Mouse (Mus musculus) ES-E14 (cell line): ENCODE measurements around the gene Psma7. TPM values are rescaled to one million over a fixed set of nuclear protein-coding genes. Genes with fewer than 3 reads are reported as not detected.

Source experiments
- DNase-seq: peaks from one replicate; pipeline ENCODE4 v3.0.0-alpha.2; 2013; ENCODE audit warnings: low read depth, low spot score
- H3K27ac ChIP-seq: 2 replicates; pipeline ENCODE4 v1.5.1; 2012; ENCODE audit warnings: low read depth, mild to moderate bottlenecking, low read length, moderate library complexity, mixed read lengths; ENCODE audit not compliant: poor library complexity, insufficient read depth, severe bottlenecking
- H3K36me3 ChIP-seq: 2 replicates; pipeline ENCODE4 v1.6.1; 2012; ENCODE audit warnings: mild to moderate bottlenecking, low read length, moderate library complexity, mixed read lengths; ENCODE audit not compliant: control insufficient read depth, poor library complexity, insufficient read depth, severe bottlenecking
- H3K4me1 ChIP-seq, 2 experiments: fragments of 150-350 bp in 1 of 2; sonication (generic) in 1 of 2; 2 replicates each; pipeline ENCODE4 v1.6.1; 2012; ENCODE audit warnings: low read length in 2 of 2, mild to moderate bottlenecking in 1 of 2, mixed read lengths in 1 of 2; ENCODE audit not compliant: control insufficient read depth in 2 of 2, insufficient read depth in 2 of 2, poor library complexity in 1 of 2
- H3K4me3 ChIP-seq, 2 experiments: fragments of 150-350 bp in 1 of 2; sonication (generic) in 1 of 2; 2 replicates each; pipeline ENCODE4 v1.5.1; 2012; ENCODE audit warnings: low read length in 2 of 2, low read depth in 1 of 2, mild to moderate bottlenecking in 1 of 2, mixed read lengths in 1 of 2; ENCODE audit not compliant: insufficient read depth in 1 of 2, poor library complexity in 1 of 2, severe bottlenecking in 1 of 2
- H3K9ac ChIP-seq: 2 replicates; pipeline ENCODE4 v1.6.1; 2012; ENCODE audit warnings: low read depth, mild to moderate bottlenecking, low read length, mixed read lengths; ENCODE audit not compliant: poor library complexity, insufficient read depth, severe bottlenecking
- H3K9me3 ChIP-seq: fragments of 150-350 bp; sonication (generic); 2 replicates; pipeline ENCODE4 v1.6.1; 2012; ENCODE audit warnings: low read depth, mild to moderate bottlenecking, low read length; ENCODE audit not compliant: control insufficient read depth, insufficient read depth
- CHD2 ChIP-seq: IDR thresholded peaks from 2 replicates; pipeline ENCODE4 v1.6.1; 2014; ENCODE audit warnings: mild to moderate bottlenecking, low read depth, low read length, inconsistent platforms
- HCFC1 ChIP-seq: IDR thresholded peaks from 2 replicates; pipeline ENCODE4 v1.6.1; 2012; ENCODE audit warnings: low read length, inconsistent platforms, borderline replicate concordance; ENCODE audit not compliant: insufficient read depth
- MAFK ChIP-seq: IDR thresholded peaks from 2 replicates; pipeline ENCODE4 v1.6.1; 2014; ENCODE audit warnings: mild to moderate bottlenecking, low read depth, low read length, inconsistent platforms; ENCODE audit not compliant: insufficient read depth
- ZC3H11A ChIP-seq: IDR thresholded peaks from 2 replicates; pipeline ENCODE4 v1.6.1; 2012; ENCODE audit warnings: low read depth, mild to moderate bottlenecking, inconsistent platforms, low read length, borderline replicate concordance
- ZNF384 ChIP-seq: IDR thresholded peaks from 2 replicates; pipeline ENCODE4 v1.6.1; 2012; ENCODE audit warnings: low read depth, low read length, inconsistent platforms
- in situ Hi-C, 2 experiments: fragments of 600-800 bp; cut with MboI; formaldehyde crosslinking; loops; one replicate each; pipeline ENCODE4 v1.15.1; 2025; ENCODE audit warnings: low sequenced_read_pairs in 2 of 2, inconsistent platforms in 1 of 2; ENCODE audit not compliant: unreplicated experiment in 2 of 2
- total RNA-seq: library from RNA; depleted of rRNA; stranded (reverse); fragments of 300-350 nt; gene quantifications from 2 replicates; pipeline ENCODE4 v1.2.3, GENCODE M21; 2012

Psma7 gene
- total RNA-seq, 1 experiment, result 381 TPM

GRCm38 (mm10) chr2:180020091-180020661 lies 22.1 kb downstream of the Psma7 start:
- Histone ChIP-seq H3K36me3 (no peaks in the 10 kb centered on the region), H3K27ac (no peak overlapping the region), H3K9me3 (no peaks in the 10 kb centered on the region), H3K4me1 (peaks cover 0 to 7% of the 10 kb centered on the region in 2 experiments; a peak in 1 of 4 replicates), H3K4me3 (no peak overlapping the region), H3K9ac (no peak overlapping the region)
- TF ChIP-seq MAFK (no peak), CHD2 (no peak), ZC3H11A (no peak), ZNF384 (no peak), HCFC1 (no peak)
- DNase-seq, result no peak
- in situ Hi-C loops, result no loop called here

GRCm38 (mm10) chr2:180018573-180018972 lies 23.7 kb downstream of the Psma7 start:
- in situ Hi-C loops, result no loop called here
- TF ChIP-seq CHD2, result no peak
- TF ChIP-seq ZC3H11A, result no peak
- no peak for TF ChIP-seq ZNF384
- no peak for TF ChIP-seq HCFC1
- TF ChIP-seq MAFK, result no peak
- no peaks in the 10 kb centered on the region for H3K36me3 ChIP-seq
- H3K4me3 ChIP-seq, result no peak overlapping the region
- H3K4me1 ChIP-seq, result peaks cover 0 to 9% of the 10 kb centered on the region in 2 experiments; a peak in 1 of 4 replicates
- DNase-seq, result no peak
- H3K27ac ChIP-seq, result no peak overlapping the region
- no peak overlapping the region for H3K9ac ChIP-seq
- no peaks in the 10 kb centered on the region for H3K9me3 ChIP-seq

- Histone ChIP-seq H3K9me3 (no peaks in the 10 kb centered on the region), H3K4me1 (peaks cover 0 to 9% of the 10 kb centered on the region in 2 experiments; a peak in 1 of 4 replicates), H3K27ac (no peak overlapping the region), H3K36me3 (no peaks in the 10 kb centered on the region), H3K4me3 (no peak overlapping the region), H3K9ac (no peak overlapping the region)
- DNase-seq, result no peak
- in situ Hi-C loops, result no loop called here
- TF ChIP-seq MAFK (peak; percentile 83), ZC3H11A (no peak)
Observed at GRCm38 (mm10) chr2:180017632-180018031, 24.6 kb downstream of the Psma7 start.

- Histone ChIP-seq H3K36me3 (no peaks in the 10 kb centered on the region), H3K9ac (no peak overlapping the region), H3K4me3 (no peak overlapping the region), H3K9me3 (no peaks in the 10 kb centered on the region), H3K27ac (no peak overlapping the region), H3K4me1 (peaks cover 0 to 9% of the 10 kb centered on the region in 2 experiments; a peak in 1 of 4 replicates)
- in situ Hi-C loops, result no loop called here
- TF ChIP-seq ZC3H11A (no peak), MAFK (no peak), CHD2 (no peak), ZNF384 (no peak), HCFC1 (no peak)
- no peak for DNase-seq
Observed at GRCm38 (mm10) chr2:180013686-180014085, 28.5 kb downstream of the Psma7 start.

GRCm38 (mm10) chr2:180011370-180011769 lies 30.9 kb downstream of the Psma7 start:
- no peak overlapping the region for H3K27ac ChIP-seq
- TF ChIP-seq MAFK (no peak), ZC3H11A (no peak), ZNF384 (no peak), HCFC1 (no peak), CHD2 (no peak)
- in situ Hi-C loops, result no loop called here
- H3K9me3 ChIP-seq, result no peaks in the 10 kb centered on the region
- no peak overlapping the region for H3K9ac ChIP-seq
- H3K36me3 ChIP-seq, result no peaks in the 10 kb centered on the region
- no peak for DNase-seq
- no peak overlapping the region for H3K4me3 ChIP-seq
- H3K4me1 ChIP-seq, result peaks cover 0 to 6% of the 10 kb centered on the region in 2 experiments; a peak in 1 of 4 replicates
